Mouse (Mus musculus) lung, embryonic 14.5 days (tissue): ENCODE data around the gene Gpatch8. TPM values are rescaled to one million over a fixed set of nuclear protein-coding genes. Genes with fewer than 3 reads are reported as not detected.

Experiments
- ATAC-seq: fragments of 200-750 bp; cut with Nextera tagmentation; 2 replicates; pipeline ENCODE4 v1.8.0; 2017; ENCODE audit warnings: mild to moderate bottlenecking, moderate TSS enrichment, moderate library complexity; ENCODE audit not compliant: insufficient read depth
- DNase-seq: peaks from one replicate; pipeline ENCODE4 v3.0.0-alpha.2; 2015
- H3K27ac ChIP-seq: fragments of 300-500 bp; sonication (generic); 2 replicates; pipeline ENCODE4 v1.5.1; 2014; ENCODE audit warnings: low read depth, mild to moderate bottlenecking, moderate library complexity
- H3K27me3 ChIP-seq: fragments of 300-500 bp; sonication (generic); 2 replicates; pipeline ENCODE4 v1.6.1; 2014; ENCODE audit warnings: low read length, control low read depth; ENCODE audit not compliant: insufficient read depth
- H3K36me3 ChIP-seq: fragments of 300-500 bp; sonication (generic); 2 replicates; pipeline ENCODE4 v1.6.1; 2014; ENCODE audit warnings: control low read depth; ENCODE audit not compliant: insufficient read depth
- H3K4me1 ChIP-seq: fragments of 300-500 bp; sonication (generic); 2 replicates; pipeline ENCODE4 v1.6.1; 2014; ENCODE audit warnings: antibody characterized with exemption, control low read depth; ENCODE audit not compliant: insufficient read depth
- H3K4me2 ChIP-seq: fragments of 300-500 bp; sonication (generic); 2 replicates; pipeline ENCODE4 v1.6.1; 2014; ENCODE audit warnings: mild to moderate bottlenecking
- H3K4me3 ChIP-seq: fragments of 300-500 bp; sonication (generic); 2 replicates; pipeline ENCODE4 v1.5.1; 2014; ENCODE audit warnings: low read depth, low read length
- H3K9ac ChIP-seq: fragments of 300-500 bp; sonication (generic); 2 replicates; pipeline ENCODE4 v1.6.1; 2014
- H3K9me3 ChIP-seq: fragments of 300-500 bp; sonication (generic); 2 replicates; pipeline ENCODE4 v1.6.1; 2016; ENCODE audit warnings: low read depth, low read length, control low read depth
- CTCF ChIP-seq: IDR thresholded peaks from 2 replicates; pipeline ENCODE4 v1.5.1; 2016; ENCODE audit warnings: antibody characterized with exemption, low read depth
- WGBS: fragments of 180-500 bp; shearing (Covaris S2); extraction: QIAGEN DNeasy Blood & Tissue Kit; methylation state at CpG from one replicate; pipeline ENCODE4 v1.1.7; 2014; 5-methylcytosine and 5-hydroxymethylcytosine counted together
- polyA plus RNA-seq: library from polyadenylated mRNA; unstranded; fragments of >200 nt; fragmentation: Nextera tagmentation; extraction: Ambion mirVana; gene quantifications from 2 replicates; pipeline ENCODE4 v1.2.1, GENCODE M21; 2014

The Gpatch8 gene
- polyA plus RNA-seq, 1 experiment from 2014 or later, result 49.4 TPM

- ATAC-seq, result peak; percentile 24
- Histone ChIP-seq H3K9me3 (no peaks in the 10 kb centered on the region), H3K27ac (no peak overlapping the region), H3K9ac (peak overlapping the region; percentile 46), H3K4me2 (peak overlapping the region; percentile 92), H3K36me3 (peaks cover 84% of the 10 kb centered on the region), H3K4me3 (peak overlapping the region; percentile 43), H3K27me3 (no peaks in the 10 kb centered on the region), H3K4me1 (peaks cover 3% of the 10 kb centered on the region; the same call in 1 of the 2 replicates)
- peak; percentile 94 for DNase-seq
- WGBS, result 9% methylated on average over 77 of the region's 77 CpGs
- peak; percentile 93 for TF ChIP-seq CTCF
These were observed 117.7 kb downstream of the Gpatch8 start for GRCm38 (mm10) chr11:102438212-102439092.

- 9% methylated on average over 87 of the region's 87 CpGs for WGBS
- peak overlapping the region; percentile 92 for H3K4me2 ChIP-seq
These were observed 118.8 kb downstream of the Gpatch8 start for GRCm38 (mm10) chr11:102437120-102438061.

GRCm38 (mm10) chr11:102436471-102436790 is 119.8 kb downstream of the Gpatch8 start:
- 71% methylated on average over 10 of the region's 10 CpGs for WGBS
- DNase-seq, result no peak
- peaks cover 3% of the 10 kb centered on the region; the same call in 1 of the 2 replicates for H3K4me1 ChIP-seq
- H3K4me2 ChIP-seq, result no peak overlapping the region
- H3K9me3 ChIP-seq, result no peaks in the 10 kb centered on the region
- H3K4me3 ChIP-seq, result no peak overlapping the region
- peaks cover 72% of the 10 kb centered on the region for H3K36me3 ChIP-seq
- no peak overlapping the region for H3K9ac ChIP-seq
- no peaks in the 10 kb centered on the region for H3K27me3 ChIP-seq
- no peak for TF ChIP-seq CTCF
- no peak for ATAC-seq
- H3K27ac ChIP-seq, result no peak overlapping the region

More at GRCm38 (mm10) chr11:102437120-102438061, 118.8 kb downstream of the Gpatch8 start:
- peak; percentile 26 for ATAC-seq
- Histone ChIP-seq H3K36me3 (peaks cover 80% of the 10 kb centered on the region), H3K4me3 (peak overlapping the region; percentile 43), H3K4me1 (peaks cover 3% of the 10 kb centered on the region; the same call in 1 of the 2 replicates), H3K27ac (peak overlapping the region; percentile 15; the same call in 1 of the 2 replicates), H3K9ac (peak overlapping the region; percentile 46), H3K9me3 (no peaks in the 10 kb centered on the region), H3K27me3 (no peaks in the 10 kb centered on the region)
- peak; percentile 78 for DNase-seq
- peak; percentile 53 for TF ChIP-seq CTCF

- Histone ChIP-seq H3K4me2 (no peak overlapping the region), H3K4me3 (no peak overlapping the region), H3K27me3 (no peaks in the 10 kb centered on the region), H3K27ac (no peak overlapping the region), H3K9me3 (no peaks in the 10 kb centered on the region), H3K36me3 (peaks cover 67% of the 10 kb centered on the region), H3K9ac (no peak overlapping the region), H3K4me1 (peaks cover 6% of the 10 kb centered on the region; the same call in 1 of the 2 replicates)
- ATAC-seq (no peak), DNase-seq (no peak)
- TF ChIP-seq CTCF, result no peak
- WGBS, result 87% methylated on average over 18 of the region's 18 CpGs
These were observed 120.3 kb downstream of the Gpatch8 start for GRCm38 (mm10) chr11:102435754-102436470.

- Histone ChIP-seq H3K27ac (no peak overlapping the region), H3K4me3 (no peak overlapping the region), H3K4me2 (no peak overlapping the region), H3K27me3 (no peaks in the 10 kb centered on the region), H3K9ac (no peak overlapping the region), H3K9me3 (no peaks in the 10 kb centered on the region), H3K4me1 (peaks cover 6% of the 10 kb centered on the region; the same call in 1 of the 2 replicates), H3K36me3 (peaks cover 59% of the 10 kb centered on the region)
- 86% methylated on average over 11 of the region's 11 CpGs for WGBS
- no peak for ATAC-seq
- no peak for DNase-seq
- no peak for TF ChIP-seq CTCF
These were observed 121.1 kb downstream of the Gpatch8 start for GRCm38 (mm10) chr11:102434816-102435705.

- Histone ChIP-seq H3K27ac (no peak overlapping the region), H3K27me3 (no peaks in the 10 kb centered on the region), H3K9me3 (no peaks in the 10 kb centered on the region), H3K36me3 (peaks cover 52% of the 10 kb centered on the region), H3K4me1 (peaks cover 6% of the 10 kb centered on the region; the same call in 1 of the 2 replicates), H3K4me2 (no peak overlapping the region), H3K4me3 (no peak overlapping the region), H3K9ac (no peak overlapping the region)
- 12% methylated on average over 7 of the region's 7 CpGs for WGBS
- DNase-seq (peak; percentile 97), ATAC-seq (peak; percentile 25)
- TF ChIP-seq CTCF, result peak; percentile 97
These were observed 121.8 kb downstream of the Gpatch8 start for GRCm38 (mm10) chr11:102434406-102434805.
